Mouse (Mus musculus): ENCODE data around the gene Stub1.
"Not testable (repeated sequence)": the region's sequence is repeated elsewhere in the genome, so short reads cannot be mapped to it uniquely, and the experiment has no call there.

Gene Stub1

DNA sequence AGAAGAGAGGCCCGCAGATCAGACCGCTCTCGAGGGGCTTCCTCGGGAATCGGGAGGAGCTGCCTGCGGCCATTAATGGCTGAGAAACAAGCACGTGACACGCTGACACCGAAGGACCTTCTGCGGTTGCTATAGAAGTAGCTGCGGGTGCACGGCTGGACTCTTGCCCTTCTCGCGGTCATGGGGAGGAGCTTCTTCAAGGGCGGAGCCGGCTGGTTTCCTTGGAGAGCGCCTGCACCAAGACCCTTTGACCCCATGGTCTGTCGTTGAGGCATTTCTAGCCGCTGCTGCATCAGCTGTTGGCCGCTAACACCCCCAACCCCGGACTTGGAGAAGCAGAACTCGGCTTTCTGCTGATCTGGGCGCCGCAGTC is at the start of gene Stub1:
Stub1 (minus strand) TSS at position 114 of the 373 bp plus-strand sequence.
- DNase-seq (ENCODE audit: low spot score), result peak; percentile 90

DNA sequence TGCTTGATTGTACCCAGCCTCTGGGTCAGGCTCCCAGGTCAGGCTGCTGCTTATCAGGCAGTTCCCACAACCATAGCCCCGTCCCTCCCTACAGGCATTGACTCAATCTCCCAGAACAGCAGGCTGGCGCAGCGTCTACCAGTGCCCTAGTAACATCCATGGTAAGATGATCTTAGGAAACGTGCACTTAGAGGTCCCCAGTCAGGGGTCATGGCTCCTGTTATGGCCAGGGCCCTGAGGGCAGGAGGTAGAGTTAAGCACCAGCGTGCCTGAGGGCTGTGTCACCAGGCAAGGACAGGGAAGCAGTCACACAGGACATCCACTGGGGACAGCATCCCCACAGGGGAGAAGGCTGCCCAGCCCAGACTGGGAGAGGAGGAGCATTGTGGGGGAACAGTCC is 49.1 kb upstream of the Stub1 start:
- DNase-seq (ENCODE audit: low spot score), result no peak

DNA sequence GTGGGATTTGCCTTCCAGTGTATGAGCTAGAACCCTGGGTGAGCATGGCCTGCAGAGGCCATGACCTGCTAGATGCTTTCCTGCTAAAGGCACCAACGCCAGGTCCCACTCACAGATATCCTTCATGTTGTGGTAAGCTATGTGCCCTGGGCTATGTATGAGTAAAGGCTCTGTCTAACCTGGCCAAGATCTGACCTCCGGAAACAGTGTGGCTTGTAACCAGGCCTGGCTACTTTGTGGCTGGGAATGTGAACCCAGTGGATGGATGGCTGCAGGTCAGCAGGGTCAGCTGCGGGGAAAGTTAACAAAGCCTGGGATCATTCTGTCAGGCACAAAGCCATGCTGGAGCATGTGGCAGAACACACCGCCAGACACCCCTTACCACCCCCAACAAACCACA is 48.5 kb upstream of the Stub1 start:
- no peak for DNase-seq (ENCODE audit: low spot score)

DNA sequence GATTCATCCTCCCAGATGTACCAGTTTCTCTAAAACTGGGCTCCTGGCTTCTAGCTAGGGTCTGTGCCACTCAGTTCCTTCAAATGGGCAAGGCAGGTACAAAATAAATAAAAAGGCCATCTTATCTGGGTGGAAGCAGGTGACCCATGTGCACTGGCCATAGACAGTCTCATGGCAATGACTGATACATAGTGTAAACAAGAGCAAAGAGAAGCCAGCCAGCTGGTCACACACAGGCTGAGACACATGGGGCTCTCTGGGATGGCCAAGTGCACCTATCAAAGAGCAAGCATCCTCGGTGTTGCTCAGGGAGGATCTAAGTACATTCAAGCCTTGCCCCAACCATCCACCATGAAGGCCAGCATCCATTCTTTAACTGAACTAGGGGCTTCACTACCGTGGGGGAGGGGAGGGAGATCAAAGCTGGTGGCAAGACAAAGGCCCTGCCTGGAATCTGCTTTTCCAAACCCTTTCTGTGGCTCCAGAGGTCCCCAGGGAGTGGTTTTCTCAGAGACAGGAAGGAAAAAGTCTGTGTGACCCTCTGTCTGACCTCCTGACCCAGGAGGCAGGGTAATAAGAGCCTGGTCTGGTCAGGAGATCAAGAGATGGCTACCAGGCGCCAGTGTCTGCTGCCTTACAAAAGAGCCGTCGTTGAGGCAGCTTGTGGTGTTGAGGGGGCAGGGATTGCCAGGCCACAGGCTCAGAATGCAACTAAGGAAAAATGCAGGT is 47.9 kb upstream of the Stub1 start:
- DNase-seq (ENCODE audit: low spot score), result no peak

DNA sequence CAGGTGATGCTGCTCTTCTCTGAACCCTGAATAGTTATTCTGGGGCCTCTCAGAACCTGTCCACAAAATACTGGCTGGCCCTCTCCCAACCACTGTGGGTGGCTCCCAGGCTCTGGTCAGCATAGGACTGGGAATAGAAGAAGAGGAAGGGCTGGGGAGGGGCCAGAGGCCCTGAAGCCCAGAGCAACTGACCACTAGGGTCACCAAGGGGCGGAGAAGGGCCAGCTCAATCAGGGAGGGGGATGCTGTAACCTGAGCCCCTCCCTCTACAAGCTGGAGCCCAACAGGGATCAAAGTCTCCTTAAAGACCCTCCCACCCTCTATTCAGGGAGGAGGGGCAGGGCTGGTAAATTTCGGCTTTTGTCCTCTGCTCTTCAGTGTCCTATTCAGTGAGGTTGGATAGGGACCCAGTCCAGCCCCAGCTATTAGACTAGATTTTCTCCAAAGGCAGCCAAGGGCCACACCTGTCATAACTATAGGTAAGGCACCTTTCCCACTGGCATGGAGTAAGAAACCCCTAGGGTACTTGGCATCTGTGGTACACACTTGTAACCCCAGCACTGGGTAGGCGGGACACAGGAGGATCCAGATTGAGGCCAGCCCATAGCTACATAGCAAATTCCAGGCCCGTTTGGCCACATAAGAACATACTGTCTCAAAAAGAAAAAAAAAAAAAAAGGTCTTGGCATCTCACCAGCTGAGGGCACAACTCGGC is 47.1 kb upstream of the Stub1 start, which contains the start of gene Wfikkn1:
Wfikkn1 (minus strand) TSS at position 663 of the 715 bp plus-strand sequence.
- no peak for DNase-seq (ENCODE audit: low spot score)

DNA sequence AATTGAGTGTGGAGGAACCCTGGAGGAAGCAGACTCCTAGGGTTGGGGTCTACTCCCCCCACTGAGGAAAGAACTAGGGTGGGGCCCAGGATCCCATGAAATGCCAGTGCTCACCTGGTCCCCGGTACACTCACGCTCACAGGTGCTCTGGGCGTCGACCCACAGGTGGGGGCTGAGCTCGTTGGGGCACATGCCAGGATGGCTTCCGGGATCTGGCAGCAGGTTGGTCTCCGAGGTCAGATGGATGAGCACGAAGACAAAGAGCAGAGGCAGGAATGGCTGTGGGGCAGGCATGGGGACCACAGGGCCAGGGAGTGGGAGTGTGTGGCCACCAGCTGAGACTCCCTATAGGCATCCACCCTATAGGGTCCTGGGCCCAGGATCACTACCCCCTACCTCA is 46.5 kb upstream of the Stub1 start:
- DNase-seq (ENCODE audit: low spot score), result no peak

DNA sequence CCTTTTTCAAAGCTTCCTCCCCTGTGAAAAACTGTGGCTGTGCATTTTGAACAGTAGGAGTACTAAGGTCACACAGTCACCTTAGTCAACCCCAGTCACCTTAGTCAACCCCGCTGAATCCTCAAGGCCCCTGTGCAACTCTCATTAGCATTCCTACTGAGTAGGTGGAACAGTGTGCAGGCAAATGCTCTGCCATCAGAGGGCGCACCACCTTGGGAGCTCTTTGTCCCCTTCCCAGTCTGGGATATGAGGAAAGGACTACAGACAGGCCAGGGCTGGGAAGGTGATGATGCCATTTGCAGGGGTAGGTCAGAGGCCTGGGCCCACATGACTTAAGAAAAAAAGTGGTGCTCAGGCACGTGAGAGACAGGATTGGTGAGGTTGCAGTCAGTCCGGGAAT is 46.1 kb upstream of the Stub1 start:
- DNase-seq (ENCODE audit: low spot score), result no peak

DNA sequence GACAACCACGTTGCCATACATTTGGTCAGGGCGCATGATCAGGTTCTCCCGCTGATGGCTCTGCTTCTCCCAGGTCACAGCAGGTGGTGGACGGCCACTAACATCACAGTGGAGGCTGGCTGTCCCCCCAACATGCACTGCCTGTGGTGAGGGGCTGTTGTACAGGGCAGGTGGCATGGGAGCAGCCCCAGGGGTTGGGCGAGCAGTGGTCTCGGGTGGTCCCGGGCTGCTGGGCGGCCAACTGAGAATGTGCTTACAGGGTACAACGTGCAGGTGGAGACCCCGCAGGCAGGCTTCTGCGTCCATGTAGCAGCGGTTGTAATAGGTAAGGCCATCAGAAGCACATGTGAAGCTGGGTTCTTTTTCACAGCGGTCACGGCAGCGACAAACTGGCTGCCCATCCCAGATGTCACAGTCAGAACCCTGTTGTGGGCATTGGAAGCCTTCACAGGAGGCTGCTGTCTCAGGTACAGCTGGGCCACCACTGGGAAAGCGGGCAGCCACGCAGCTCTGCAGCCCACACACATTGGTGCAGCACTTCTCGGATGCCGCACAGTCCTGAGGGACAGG is 45.5 kb upstream of the Stub1 start:
- no peak for DNase-seq (ENCODE audit: low spot score)

DNA sequence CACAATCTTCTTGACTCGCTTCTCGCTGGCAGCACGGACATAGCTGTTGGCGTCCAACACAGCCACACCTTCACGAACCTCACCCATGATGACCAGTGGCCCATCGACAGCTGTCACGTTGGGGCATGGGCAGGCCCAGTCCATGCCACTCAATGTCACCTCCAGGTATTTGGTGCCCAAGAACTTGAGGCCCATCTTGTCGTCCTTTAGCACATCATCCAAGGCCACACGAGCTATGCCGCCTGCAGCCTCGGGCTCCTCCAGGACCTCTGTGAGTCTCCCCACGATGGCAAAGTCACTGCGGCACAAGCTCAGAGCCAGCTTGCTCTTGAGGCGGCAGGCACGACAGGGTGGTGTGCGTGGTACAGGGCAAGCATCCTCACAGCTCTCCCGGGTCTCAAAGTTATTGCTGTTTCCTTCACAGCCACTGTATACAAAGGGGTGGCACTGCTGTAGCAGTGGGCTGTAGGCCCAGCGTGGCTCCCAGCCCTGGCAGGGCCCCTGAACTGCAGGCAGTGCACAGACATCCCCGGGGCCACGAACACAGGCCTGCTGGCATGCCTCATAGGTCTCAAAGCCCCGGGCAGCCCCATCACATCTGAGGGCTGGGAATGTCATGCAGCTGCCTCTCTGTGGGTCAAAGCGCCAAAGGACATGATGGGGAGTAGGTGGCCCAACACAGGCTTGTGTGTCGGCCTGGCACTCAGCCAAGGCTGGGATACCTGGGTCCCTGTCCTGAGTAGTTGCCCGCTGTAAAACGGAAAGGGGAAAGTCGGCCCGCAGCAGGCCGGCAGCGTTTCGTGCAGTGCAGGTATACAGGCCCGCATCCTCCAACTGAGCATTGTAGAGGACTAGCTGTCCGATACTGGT is 44.8 kb upstream of the Stub1 start:
- no peak for DNase-seq (ENCODE audit: low spot score)

DNA sequence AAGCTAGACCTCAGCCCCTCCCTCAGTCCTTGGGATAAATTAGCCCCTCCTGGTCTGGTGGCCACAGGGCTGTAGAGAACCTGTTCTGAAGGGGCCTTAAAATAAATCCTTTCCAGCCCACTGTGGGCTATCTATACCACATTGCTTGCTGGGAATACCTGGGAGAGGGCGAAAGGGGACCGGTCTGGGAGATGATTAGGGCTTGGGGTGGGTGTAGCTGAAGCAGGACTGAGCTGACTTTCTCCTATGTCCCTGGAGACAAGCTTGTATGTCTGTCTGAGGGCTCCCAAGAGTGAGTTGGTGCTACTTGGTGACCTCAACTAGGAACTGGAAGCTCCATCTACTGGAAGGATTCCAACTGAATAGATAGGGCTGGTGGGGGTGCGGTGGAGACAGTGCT is 43.8 kb upstream of the Stub1 start:
- no peak for DNase-seq (ENCODE audit: low spot score)

DNA sequence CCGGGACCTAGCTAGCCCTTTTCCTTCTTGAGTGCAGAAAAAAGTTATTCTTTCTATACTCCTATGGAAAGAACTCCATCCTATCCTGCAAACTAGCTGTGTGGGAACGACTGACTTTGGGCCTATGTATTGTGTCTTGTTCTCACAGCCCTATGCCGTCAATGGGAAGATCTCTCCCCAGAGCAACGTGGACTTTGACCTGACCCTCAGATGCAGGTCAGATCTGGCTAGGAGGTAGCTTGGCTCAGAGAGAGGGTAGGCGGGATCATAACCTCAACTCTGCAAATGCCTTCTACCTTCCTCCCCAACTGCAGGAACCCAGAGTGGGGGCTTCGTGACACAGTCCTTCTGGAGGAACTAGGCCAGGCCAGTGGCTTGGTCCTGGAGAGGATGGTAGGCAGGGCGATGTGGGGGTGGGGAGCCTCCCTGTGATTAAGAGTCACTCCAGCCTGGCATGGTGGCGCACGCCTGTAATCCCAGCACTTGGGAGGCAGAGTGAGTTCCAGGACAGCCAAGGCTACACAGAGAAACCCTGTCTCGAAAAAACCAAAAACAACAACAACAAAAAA is 43.2 kb upstream of the Stub1 start:
- no peak for DNase-seq (ENCODE audit: low spot score)

DNA sequence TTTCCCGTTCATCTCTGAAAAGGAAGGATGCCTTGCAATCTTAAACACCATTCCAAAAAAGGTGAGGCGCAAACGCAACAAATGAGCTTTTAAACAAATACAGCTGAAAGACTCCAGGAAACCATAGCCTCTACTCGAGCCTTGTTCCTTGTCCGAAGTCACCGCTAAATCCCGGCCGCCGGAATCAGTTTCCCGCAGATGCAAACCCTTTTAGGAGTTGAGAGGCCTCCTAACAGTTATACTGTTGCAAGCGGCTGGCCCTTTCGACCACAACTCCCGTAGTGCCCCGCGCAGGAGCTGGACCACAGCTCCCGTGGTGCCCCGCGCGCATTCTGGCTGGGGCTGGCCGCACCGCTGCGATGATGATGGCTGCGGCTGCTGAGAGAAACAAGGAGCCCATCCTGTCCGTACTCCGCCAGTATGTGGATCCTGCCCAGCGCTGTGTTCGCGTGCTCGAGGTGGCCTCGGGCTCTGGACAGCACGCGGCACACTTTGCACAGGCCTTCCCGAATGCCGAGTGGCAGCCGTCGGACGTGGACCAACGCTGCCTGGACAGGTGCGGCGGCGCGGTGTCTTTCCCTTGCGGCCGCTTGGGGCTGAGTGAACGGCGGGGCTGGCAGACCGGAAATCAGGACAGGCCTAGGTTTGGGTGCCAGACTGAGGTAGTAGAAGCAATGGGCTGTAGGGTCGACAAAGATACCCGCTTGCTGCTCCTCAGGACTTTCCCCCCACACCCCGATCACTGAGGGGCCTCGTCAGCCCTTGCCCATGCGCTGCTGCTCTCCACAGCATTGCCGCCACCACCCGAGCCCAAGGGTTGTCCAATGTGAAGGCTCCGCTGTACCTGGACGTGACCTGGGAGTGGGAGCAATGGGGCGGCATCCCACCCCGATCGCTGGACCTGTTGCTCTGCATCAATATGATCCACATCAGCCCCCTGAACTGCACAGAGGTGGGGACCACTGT is 42.2 kb upstream of the Stub1 start:
- DNase-seq (ENCODE audit: low spot score), result peak; percentile 78

DNA sequence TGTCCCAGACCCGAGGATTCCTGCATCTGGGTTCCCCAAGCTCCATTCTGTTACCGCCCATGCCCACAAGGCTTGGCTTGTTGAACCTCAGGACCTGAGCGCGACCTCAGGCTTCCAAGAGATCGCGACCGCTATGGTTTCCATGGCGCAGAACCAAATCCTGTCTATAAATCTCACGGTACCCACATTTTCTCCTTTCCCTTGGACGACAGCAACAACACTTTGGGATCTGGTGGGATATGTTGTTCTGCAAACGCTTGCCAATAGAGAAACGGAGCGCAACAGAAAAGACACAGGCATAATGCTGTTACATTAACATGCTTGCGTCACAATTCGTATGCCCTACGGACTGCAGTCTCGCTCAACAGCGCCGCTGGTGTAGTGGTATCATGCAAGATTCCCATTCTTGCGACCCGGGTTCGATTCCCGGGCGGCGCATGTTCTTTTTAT is 41.5 kb upstream of the Stub1 start, which contains the start of gene Mettl26:
Mettl26 (plus strand) TSS at position 354 of the 450 bp plus-strand sequence.
- peak; percentile 95 for DNase-seq (ENCODE audit: low spot score)

DNA sequence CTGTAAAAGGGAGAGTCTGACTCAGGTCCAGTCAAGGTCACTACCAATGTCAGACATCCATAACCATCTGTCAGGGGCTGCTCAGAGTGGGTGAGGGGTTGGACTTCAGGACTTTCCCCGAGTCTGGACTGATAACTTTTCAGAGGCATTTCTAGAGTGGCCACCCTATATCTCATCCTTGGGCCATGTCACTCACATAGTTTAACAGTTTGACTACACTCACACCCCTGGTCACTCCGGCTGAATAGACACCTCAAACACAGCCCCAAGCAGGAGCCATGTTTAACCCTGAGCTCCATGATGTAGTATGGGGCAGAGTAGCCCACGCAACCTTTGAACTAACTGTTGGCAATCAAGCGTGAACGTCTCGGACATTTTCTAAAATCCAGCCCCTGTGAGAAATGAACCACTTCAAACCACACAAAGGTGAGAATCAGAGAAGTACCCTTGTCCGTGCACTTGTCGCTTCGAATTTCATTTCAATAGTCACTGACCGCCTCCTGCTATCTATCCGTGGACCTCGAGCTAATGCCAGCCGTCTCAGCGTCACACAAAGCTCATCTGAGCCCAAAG is 41.0 kb upstream of the Stub1 start:
- DNase-seq (ENCODE audit: low spot score), result no peak

DNA sequence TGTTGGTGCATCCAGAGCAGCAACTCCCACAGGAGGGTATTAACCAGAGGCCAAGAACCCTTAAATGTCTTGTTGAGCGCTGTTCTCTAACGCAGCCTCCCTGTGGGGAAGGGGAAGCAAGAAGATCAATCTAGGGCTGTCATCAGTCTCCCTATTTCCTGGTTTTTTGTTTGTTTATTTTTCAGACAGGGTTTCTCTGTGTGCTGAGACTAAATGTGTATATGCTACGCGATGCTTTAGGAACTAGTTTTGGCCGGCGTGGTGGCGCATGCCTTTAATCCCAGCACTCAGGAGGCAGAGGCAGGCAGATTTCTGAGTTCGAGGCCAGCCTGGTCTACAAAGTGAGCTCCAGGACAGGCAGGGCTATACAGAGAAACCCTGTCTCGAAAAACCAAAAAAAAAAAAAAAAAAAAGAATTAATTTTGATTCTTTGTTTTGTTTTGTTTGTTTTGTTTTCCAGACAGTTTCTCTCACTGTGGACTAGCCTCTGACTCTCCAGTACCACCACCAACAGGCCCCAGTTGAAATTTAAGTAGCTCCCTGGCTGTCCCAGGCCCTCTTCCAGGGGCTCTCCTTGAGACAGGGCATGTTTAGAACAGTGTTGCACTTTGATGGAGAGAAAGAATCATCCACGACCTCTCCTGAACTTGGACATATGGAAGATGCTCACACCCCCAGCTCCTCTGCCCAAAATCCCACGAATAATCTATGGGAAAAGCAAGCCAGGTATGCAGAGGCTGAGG is 40.4 kb upstream of the Stub1 start:
- no peak for DNase-seq (ENCODE audit: low spot score)

DNA sequence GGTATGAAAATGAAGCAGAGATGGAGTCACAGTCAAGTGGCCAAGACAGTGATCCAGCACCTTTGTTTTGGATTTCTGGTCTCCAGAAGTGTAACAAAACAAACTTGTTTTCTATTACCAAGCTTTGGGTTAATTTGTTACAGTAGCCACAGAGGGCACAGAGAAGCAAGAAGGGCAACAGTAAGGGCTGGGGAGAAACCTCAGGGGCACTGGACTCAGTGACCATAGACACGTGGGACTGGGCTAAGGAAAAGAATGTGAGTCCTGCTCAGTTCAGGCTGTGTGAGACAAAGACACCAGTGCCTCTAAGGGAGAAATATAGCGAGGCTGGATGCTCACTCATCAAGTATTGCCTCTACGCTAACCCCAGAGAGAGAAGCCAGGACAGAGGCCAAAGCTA is 39.5 kb upstream of the Stub1 start:
- no peak for DNase-seq (ENCODE audit: low spot score)

DNA sequence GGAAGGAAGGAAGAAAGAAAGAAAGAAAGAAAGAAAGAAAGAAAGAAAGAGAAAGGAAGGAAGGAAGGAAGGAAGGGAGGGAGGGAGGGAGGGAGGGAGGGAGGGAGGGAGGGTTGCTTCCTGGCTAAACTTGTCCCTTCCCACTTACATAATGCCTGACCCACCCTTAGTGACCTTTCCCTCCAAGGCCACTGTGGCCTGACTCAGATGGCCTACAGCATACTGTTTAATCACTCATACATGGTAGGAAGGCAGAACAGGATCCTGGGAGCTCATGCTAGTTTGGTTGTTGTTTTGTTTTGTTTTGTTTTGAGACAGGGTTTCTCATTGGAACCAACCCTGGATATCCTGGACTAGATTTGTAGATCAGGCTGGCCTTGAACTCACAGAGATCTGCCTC is 38.4 kb upstream of the Stub1 start:
- DNase-seq (ENCODE audit: low spot score), result not testable (repeated sequence)

DNA sequence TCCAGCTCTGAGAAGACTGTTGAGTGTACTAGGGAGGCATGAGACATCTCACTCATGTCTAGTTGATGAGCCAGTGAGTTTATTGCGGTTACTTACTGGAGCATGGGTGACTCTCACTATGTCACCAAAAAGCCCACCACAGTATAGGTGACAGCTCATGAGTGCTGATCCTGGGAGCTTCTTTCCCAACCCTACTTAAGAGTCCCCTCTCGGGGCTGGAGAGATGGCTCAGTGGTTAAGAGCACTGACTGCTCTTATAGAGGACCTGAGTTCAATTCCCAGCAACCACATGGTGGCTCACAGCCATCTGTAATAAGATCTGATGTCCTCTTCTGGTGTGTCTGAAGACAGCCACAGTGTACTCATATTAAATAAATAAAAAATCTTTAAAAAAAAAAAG is 36.8 kb upstream of the Stub1 start:
- no peak for DNase-seq (ENCODE audit: low spot score)

DNA sequence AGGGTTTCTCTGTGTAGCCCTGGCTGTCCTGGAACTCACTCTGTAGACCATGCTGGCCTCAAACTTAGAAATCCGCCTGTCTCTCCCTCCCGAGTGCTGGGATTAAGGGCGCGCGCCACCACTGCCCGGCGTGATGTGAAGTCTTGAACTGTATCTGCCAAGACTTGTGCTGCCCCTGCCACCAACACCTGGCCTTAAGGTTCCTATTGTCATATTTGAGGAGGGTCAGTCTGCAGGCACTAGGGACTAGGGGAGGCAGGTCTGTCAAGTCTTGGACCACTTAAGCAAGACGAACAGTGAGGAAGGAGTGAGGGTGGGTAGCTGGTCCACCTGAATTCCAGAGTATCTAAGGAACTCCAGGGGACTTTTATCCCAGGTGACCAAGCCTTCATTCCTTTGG is 36.3 kb upstream of the Stub1 start:
- DNase-seq (ENCODE audit: low spot score), result no peak

Data from ovary, postnatal 14 days (tissue).